Mouse (Mus musculus) heart, postnatal 0 days (tissue): ENCODE measurements at regions not wholly inside any gene's neighbourhood (a gene's known extent, or its start where the extent isn't known, plus 50 kb on each side); places are given as distances from the start of the nearest gene placed in this dataset.

ENCODE experiments used
- CTCF ChIP-seq: IDR thresholded peaks from 2 replicates; pipeline ENCODE4 v1.5.1; 2016; ENCODE audit warnings: antibody characterized with exemption, control low read depth, low read depth
- EP300 ChIP-seq: IDR thresholded peaks from 2 replicates; pipeline ENCODE4 v1.6.1; 2016; ENCODE audit warnings: antibody characterized with exemption, low read depth

DNA sequence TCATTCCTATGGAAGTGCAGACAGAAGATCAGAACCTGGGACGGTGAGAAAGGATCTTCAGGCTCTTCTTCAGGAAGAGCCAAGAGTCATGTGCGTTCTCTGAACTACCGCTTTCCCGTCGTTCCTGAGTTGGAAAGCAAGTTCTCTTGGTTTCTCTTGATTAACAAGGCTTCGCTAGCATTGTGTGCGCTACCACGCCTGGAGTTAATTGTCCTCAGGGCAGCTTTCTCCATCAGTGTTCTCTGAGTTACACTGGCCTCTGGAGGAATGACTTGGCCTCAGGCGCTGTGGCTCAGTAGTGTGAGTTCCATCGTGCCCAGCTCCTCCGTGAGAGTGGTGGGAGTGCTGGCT lies 66.0 kb upstream of the Mitf start:
- TF ChIP-seq CTCF = no peak
- TF ChIP-seq EP300 = no peak
